Mouse (Mus musculus): ENCODE measurements around the gene Arhgdib. TPM values are rescaled to one million over a fixed set of nuclear protein-coding genes. Genes with fewer than 3 reads are reported as not detected.
"Not testable (repeated sequence)": the region's sequence is repeated elsewhere in the genome, so short reads cannot be mapped to it uniquely, and the experiment has no call there.

Gene Arhgdib
- total and polyA plus RNA-seq, 2 experiments from 2014 or later, result 8.3 to 16.1 TPM

DNA sequence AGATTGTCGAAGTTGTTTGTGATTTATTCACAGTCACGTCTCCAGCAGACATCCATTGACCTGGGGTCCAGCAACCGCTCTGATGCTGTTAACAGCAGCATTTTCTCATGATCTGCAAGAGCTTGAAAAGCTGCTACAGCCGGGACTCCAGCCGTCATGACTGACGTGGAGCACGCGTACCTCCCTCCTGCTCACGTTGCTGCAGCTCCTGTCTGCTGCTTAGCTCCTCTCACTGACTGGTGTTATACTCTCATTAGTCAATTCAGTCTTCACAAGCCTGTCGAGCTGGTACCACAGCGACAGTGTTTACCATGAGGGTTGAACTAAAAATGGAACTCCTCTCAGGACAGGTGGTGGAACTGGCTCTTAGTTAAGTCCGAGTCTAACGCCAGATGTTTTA lies 44.3 kb upstream of the Arhgdib start:
- no peak overlapping the region for H3K4me3 ChIP-seq (ENCODE audit: low read depth, low read length)
- ATAC-seq (ENCODE audit: low FRiP score), result no peak
- 0 out of 2 replicates have a peak overlapping the region, but pooled peaks have one; percentile 2 for H3K27ac ChIP-seq (ENCODE audit: low read depth, low read length)
- peak; percentile 24 for DNase-seq (ENCODE audit: low spot score)
- 69% methylated on average over 13 of the region's 13 CpGs for WGBS
- no peaks in the 10 kb centered on the region for H3K36me3 ChIP-seq (ENCODE audit: insufficient read depth, low read length)
- no peaks in the 10 kb centered on the region for H3K27me3 ChIP-seq (ENCODE audit: insufficient read depth, low read length)
- H3K4me1 ChIP-seq (ENCODE audit: insufficient read depth, low read length), result no peaks in the 10 kb centered on the region
- TF ChIP-seq CTCF (IDR thresholded peaks at IDR 0.05), result no peak
- no peaks in the 10 kb centered on the region for H3K9me3 ChIP-seq (ENCODE audit: low read length)
- no peak overlapping the region for H3K9ac ChIP-seq (replicated peaks; ENCODE audit: low read length, poor library complexity, severe bottlenecking)
- no peak overlapping the region for H3K4me2 ChIP-seq (ENCODE audit: low read depth, low read length, poor library complexity, severe bottlenecking)

DNA sequence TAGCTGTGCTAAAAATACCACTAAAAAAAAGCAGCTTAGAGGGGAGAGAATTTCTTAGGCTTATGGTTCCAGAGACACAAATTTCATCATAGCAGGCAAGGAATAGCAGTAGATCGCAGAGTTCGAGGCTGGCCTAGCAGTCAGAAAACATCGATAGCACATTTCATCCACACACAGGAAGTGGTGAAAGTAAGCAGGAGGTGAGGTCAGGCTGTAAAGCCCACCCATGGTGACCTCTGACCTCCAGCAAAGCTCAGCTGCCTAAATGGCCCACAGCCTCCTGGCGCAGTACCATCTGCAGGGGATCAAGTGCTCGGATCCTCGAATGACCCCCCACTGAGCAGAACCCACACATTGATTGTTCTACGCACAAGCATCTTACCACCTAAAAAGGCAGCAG lies 41.5 kb upstream of the Arhgdib start:
- Histone ChIP-seq H3K4me2 (ENCODE audit: low read depth, low read length, poor library complexity, severe bottlenecking) (no peak overlapping the region), H3K4me1 (ENCODE audit: insufficient read depth, low read length) (no peaks in the 10 kb centered on the region; the same call in 1 of the 2 replicates), H3K4me3 (ENCODE audit: low read depth, low read length) (no peak overlapping the region), H3K9ac (replicated peaks; ENCODE audit: low read length, poor library complexity, severe bottlenecking) (no peak overlapping the region), H3K27ac (ENCODE audit: low read depth, low read length) (no peak overlapping the region), H3K27me3 (ENCODE audit: insufficient read depth, low read length) (no peaks in the 10 kb centered on the region), H3K36me3 (ENCODE audit: insufficient read depth, low read length) (no peaks in the 10 kb centered on the region), H3K9me3 (ENCODE audit: low read length) (no peaks in the 10 kb centered on the region)
- TF ChIP-seq CTCF (IDR thresholded peaks at IDR 0.05), result no peak
- WGBS, result 61% methylated on average over 7 of the region's 7 CpGs
- no peak for ATAC-seq (ENCODE audit: low FRiP score)
- peak; percentile 12 for DNase-seq (ENCODE audit: low spot score)

DNA sequence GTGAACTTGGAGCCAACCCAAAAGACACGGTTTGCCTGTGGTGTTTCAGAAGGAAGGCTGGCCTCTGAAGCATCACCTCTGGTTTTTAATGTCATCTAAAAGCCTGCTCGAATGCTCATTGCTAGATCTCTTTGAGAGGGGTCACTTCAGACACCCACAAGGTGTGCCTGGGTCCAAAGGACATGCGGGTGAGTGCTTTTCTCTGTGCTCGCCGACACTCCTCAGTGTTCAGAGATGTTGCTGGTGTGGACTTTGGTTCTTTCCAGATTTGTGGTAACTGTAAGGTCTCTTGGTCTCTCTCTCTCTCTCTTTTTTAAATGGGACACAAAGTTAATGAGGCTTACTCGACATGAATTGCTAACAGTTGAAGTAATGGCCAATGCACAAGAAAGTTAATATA lies 40.9 kb upstream of the Arhgdib start:
- no peak for DNase-seq (ENCODE audit: low spot score)
- Histone ChIP-seq H3K4me2 (ENCODE audit: low read depth, low read length, poor library complexity, severe bottlenecking) (no peak overlapping the region), H3K9ac (replicated peaks; ENCODE audit: low read length, poor library complexity, severe bottlenecking) (no peak overlapping the region), H3K9me3 (ENCODE audit: low read length) (no peaks in the 10 kb centered on the region), H3K27me3 (ENCODE audit: insufficient read depth, low read length) (no peaks in the 10 kb centered on the region), H3K4me3 (ENCODE audit: low read depth, low read length) (no peak overlapping the region), H3K4me1 (ENCODE audit: insufficient read depth, low read length) (no peaks in the 10 kb centered on the region; the same call in 1 of the 2 replicates), H3K27ac (ENCODE audit: low read depth, low read length) (no peak overlapping the region), H3K36me3 (ENCODE audit: insufficient read depth, low read length) (no peaks in the 10 kb centered on the region)
- TF ChIP-seq CTCF (IDR thresholded peaks at IDR 0.05), result no peak
- ATAC-seq (ENCODE audit: low FRiP score), result no peak
- 83% methylated on average over 6 of the region's 6 CpGs for WGBS

DNA sequence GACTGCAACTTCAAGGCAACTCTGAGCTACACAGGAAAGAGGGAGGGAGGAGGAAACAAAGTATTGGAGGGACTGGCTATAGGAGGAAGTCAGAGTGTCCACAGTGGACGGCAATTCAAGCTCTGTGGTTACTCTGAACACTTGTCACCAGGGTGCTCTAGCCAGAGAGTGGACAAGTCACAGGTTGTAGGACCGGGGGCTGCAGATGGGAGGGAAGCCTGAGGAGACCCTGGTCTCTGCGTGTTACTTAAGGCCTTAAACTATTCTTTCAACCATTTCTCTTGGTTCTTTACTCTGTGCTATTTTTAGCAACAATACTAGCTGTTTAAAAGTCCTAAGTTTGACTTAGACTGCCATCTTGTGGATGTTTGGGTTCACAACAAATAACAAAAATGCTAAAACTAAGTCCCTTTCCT lies 38.6 kb upstream of the Arhgdib start:
- no peak overlapping the region for H3K9ac ChIP-seq (replicated peaks; ENCODE audit: low read length, poor library complexity, severe bottlenecking)
- H3K36me3 ChIP-seq (ENCODE audit: insufficient read depth, low read length), result no peaks in the 10 kb centered on the region
- H3K27ac ChIP-seq (ENCODE audit: low read depth, low read length), result no peak overlapping the region
- 27% methylated on average over 3 of the region's 3 CpGs for WGBS
- ATAC-seq (ENCODE audit: low FRiP score) (peak; percentile 44; the same call in 1 of the 2 replicates), DNase-seq (ENCODE audit: low spot score) (peak; percentile 78)
- H3K4me3 ChIP-seq (ENCODE audit: low read depth, low read length), result no peak overlapping the region
- no peaks in the 10 kb centered on the region for H3K27me3 ChIP-seq (ENCODE audit: insufficient read depth, low read length)
- no peak overlapping the region for H3K4me2 ChIP-seq (ENCODE audit: low read depth, low read length, poor library complexity, severe bottlenecking)
- no peaks in the 10 kb centered on the region; the same call in 1 of the 2 replicates for H3K4me1 ChIP-seq (ENCODE audit: insufficient read depth, low read length)
- peak; percentile 80 for TF ChIP-seq CTCF (IDR thresholded peaks at IDR 0.05)
- H3K9me3 ChIP-seq (ENCODE audit: low read length), result no peaks in the 10 kb centered on the region

DNA sequence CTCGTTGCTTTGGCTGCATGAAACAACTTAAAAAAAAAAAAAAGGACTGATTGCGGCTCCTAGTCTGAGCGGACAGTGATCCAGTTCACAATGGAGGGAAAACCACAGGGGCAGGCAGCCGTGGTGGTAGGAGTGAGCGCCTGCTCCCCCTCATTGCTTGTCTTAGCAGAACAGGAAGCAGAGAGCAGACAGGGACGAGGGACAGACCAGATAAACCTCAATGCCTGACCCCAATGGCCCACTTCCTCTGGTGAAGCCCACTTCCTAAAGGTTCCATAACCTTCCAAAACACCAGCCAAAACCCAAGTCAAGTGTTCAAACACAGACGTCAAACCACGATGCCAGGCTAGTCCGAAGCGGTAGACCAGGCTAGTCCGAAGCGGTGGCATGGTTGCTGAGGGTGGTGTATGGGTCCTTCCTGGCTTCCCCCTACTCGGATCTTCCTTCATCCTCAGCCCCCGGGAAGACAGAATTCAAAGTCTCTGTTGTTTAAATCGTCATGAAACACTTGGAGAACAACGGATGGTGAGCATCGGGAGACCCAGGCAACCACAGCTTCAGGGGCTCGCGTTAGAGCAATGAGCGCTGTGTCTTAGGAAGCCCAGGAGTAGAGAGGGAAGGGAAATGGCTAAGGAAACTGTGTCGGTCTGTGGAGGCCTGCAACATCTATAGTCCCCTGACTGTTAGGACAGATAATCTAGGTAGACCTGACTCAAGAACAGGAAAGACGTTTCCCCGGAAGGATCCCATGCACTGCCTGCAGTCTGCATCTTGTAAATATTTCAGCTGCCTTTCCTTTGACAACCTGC lies 37.8 kb upstream of the Arhgdib start:
- WGBS, result 86% methylated on average over 23 of the region's 23 CpGs
- Histone ChIP-seq H3K4me2 (ENCODE audit: low read depth, low read length, poor library complexity, severe bottlenecking) (no peak overlapping the region), H3K9me3 (ENCODE audit: low read length) (no peaks in the 10 kb centered on the region), H3K4me1 (ENCODE audit: insufficient read depth, low read length) (no peaks in the 10 kb centered on the region; the same call in 1 of the 2 replicates), H3K27me3 (ENCODE audit: insufficient read depth, low read length) (no peaks in the 10 kb centered on the region), H3K4me3 (ENCODE audit: low read depth, low read length) (no peak overlapping the region), H3K27ac (ENCODE audit: low read depth, low read length) (no peak overlapping the region), H3K36me3 (ENCODE audit: insufficient read depth, low read length) (no peaks in the 10 kb centered on the region), H3K9ac (replicated peaks; ENCODE audit: low read length, poor library complexity, severe bottlenecking) (no peak overlapping the region)
- DNase-seq (ENCODE audit: low spot score), result no peak
- no peak for ATAC-seq (ENCODE audit: low FRiP score)
- no peak for TF ChIP-seq CTCF (IDR thresholded peaks at IDR 0.05)

DNA sequence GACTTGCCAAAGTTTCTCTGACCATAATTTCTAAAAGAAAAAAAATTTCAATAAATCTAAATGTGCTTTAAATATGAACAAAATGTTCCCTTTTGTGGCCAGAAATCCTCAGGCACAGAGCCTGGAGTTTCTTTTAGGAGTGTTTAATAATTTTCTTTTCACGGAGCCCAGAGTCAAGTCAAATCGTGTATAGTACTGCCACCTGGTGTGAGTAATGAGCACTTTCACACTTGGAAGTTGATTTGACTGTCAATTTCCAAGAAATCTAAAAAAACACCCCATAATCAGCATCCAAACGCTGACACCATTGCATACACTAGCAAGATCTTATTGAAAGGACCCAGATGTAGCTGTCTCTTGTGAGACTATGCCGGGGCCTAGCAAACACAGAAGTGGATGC lies 27.2 kb upstream of the Arhgdib start:
- not testable (repeated sequence) for H3K4me1 ChIP-seq (ENCODE audit: insufficient read depth, low read length); H3K4me3 ChIP-seq (ENCODE audit: low read depth, low read length); H3K9ac ChIP-seq (replicated peaks; ENCODE audit: low read length, poor library complexity, severe bottlenecking); H3K27ac ChIP-seq (ENCODE audit: low read depth, low read length); H3K4me2 ChIP-seq (ENCODE audit: low read depth, low read length, poor library complexity, severe bottlenecking); ATAC-seq (ENCODE audit: low FRiP score); H3K36me3 ChIP-seq (ENCODE audit: insufficient read depth, low read length); H3K27me3 ChIP-seq (ENCODE audit: insufficient read depth, low read length); H3K9me3 ChIP-seq (ENCODE audit: low read length)
- peak; percentile 64 for DNase-seq (ENCODE audit: low spot score)
- peak; percentile 75 for TF ChIP-seq CTCF (IDR thresholded peaks at IDR 0.05)
- 40% methylated on average over 4 of the region's 4 CpGs for WGBS

Measured in midbrain, postnatal 0 days (tissue).